Mouse (Mus musculus): ENCODE results near the gene Usp29.
"Not testable (repeated sequence)": the region's sequence is repeated elsewhere in the genome, so short reads cannot be mapped to it uniquely, and the experiment has no call there.

Usp29 gene

DNA sequence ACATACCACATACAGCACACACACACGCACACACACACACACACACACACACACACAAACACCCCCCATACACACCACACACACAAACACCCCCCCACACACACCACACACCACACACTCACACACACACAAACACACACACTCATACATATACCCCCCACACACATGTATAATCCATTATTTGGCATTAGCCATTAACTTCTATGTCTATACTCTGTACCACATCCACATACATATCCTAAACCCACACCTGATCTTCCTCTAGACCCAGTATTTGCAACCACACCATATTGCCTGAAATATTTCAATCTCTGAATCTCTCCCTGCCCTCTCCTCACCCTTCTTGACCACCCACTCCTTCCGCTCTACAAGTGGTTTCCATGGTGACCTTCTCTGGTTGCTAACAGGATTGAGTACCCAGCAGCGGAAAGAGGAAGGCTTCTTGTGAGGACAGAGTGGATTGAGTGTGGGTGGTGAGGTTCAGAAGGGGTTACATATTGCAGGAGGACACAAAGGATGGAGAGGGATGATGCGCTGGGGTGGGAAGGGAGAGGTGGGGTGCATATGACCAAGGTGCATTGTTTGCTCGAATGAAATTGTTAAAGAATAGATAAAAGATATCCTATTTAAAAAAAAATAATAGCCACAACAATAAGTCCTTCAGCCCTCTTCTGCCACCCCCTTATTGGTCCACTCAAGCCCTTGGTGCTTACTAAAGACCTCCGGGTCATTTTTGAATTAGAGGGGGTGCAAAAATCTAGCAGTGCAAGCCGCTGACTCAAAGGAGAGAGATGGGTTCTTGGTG, 195.8 kb downstream of the Usp29 start:
- no peak for DNase-seq (ENCODE audit: low read depth)

DNA sequence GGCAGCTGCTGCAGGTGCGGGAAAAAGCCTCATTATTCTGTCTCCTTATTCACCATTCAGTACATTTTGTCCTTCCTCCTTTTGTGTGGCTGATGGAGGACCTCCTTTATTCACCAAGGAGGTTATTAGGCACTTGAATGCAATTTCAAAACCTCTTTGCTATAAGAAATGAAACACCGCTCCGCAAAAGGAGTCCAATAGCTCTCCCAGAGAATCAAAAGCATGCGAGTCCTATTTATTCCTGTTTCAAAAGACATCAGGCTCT, 196.3 kb downstream of the Usp29 start:
- DNase-seq (ENCODE audit: low read depth), result no peak

- DNase-seq (ENCODE audit: low read depth), result no peak
These were observed 198.9 kb downstream of the Usp29 start for GRCm38 (mm10) chr7:6929286-6929685.

- DNase-seq (ENCODE audit: low read depth), result no peak
These were observed 204.4 kb downstream of the Usp29 start for GRCm38 (mm10) chr7:6934741-6935140.

DNA sequence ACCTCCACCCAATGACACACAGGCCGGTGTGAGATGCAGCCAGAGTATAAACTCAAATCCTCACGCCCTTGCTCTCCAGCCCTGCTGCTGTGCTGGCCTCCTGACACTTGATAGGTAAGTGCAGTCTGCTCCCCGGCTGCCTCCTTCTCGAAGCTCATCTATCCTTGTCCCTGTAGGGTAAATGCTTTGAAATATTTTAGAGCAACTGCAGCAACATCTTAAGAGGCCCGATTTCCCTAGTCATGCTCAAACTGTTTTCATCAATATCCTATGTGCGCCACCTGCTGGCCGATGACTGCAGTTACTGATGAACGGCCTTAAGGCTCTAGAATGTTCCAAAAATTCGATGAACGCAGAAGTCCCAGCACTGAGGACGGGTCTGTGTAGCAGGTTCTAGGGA, 206.7 kb downstream of the Usp29 start:
- peak; percentile 19 for DNase-seq (ENCODE audit: low read depth)

- no peak for DNase-seq (ENCODE audit: low read depth)
These were observed 210.4 kb downstream of the Usp29 start for GRCm38 (mm10) chr7:6940761-6941231.

DNA sequence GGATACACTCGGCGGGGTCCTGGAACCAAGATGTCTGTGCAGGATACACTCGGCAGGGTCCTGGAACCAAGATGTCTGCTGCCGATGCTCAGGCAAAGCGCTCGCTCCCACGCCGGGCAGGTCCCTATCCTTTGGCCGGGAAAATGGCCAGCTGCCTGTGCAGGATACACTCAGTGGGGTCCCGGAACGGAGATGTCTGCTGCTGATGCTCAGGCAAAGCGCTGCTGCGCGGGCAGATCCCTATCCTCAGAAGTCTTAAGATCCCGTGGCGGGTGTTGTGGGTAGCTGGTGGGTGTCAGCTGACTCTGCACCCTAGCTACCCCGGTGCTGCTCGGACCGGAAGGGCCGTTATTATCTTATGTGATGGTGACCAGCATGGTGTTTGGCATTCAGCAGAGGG, 217.7 kb downstream of the Usp29 start:
- not testable (repeated sequence) for DNase-seq (ENCODE audit: low read depth)

- no peak for DNase-seq (ENCODE audit: low read depth)
These were observed 226.2 kb downstream of the Usp29 start for GRCm38 (mm10) chr7:6956576-6956975.

- no peak for DNase-seq (ENCODE audit: low read depth)
These were observed 228.2 kb downstream of the Usp29 start for GRCm38 (mm10) chr7:6958574-6958973.

- DNase-seq (ENCODE audit: low read depth), result no peak
These were observed 243.2 kb downstream of the Usp29 start for GRCm38 (mm10) chr7:6973566-6973965.

GRCm38 (mm10) chr7:6976890-6977289, 246.5 kb downstream of the Usp29 start:
- DNase-seq (ENCODE audit: low read depth), result no peak

DNA sequence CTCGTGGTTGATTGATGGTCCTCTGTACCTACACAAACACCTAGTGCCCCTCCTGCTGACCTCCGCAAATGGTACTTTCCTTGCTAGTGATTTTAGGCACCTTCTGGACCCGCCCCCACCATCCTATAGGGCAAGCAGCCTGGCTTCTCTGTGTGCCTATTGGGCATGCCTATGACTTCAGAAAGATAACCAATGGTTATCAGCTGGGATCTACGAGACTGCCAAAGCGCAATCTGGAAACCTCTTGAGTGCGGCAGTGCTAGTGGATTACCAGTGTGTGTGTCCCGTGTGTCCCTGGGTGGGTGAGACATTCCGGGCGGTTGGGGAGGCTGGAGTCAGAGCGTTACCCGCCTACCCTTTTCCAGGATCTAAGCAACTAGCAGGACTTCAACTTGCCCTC, 264.9 kb downstream of the Usp29 start, which contains the start of gene Aurkc:
Aurkc (plus strand) TSS at position 50 of the 400 bp plus-strand sequence.
- DNase-seq (ENCODE audit: low read depth), result not testable (repeated sequence)

- not testable (repeated sequence) for DNase-seq (ENCODE audit: low read depth)
These were observed 268.5 kb downstream of the Usp29 start for GRCm38 (mm10) chr7:6998914-6999313.

GRCm38 (mm10) chr7:7005441-7005840, 275.1 kb downstream of the Usp29 start:
- not testable (repeated sequence) for DNase-seq (ENCODE audit: low read depth)

Measured in fibroblast of lung, adult 2 months (primary cell).